Mouse (Mus musculus): ENCODE data around the gene H13.
"Not testable (repeated sequence)": the region's sequence is repeated elsewhere in the genome, so short reads cannot be mapped to it uniquely, and the experiment has no call there.

H13 gene

DNA sequence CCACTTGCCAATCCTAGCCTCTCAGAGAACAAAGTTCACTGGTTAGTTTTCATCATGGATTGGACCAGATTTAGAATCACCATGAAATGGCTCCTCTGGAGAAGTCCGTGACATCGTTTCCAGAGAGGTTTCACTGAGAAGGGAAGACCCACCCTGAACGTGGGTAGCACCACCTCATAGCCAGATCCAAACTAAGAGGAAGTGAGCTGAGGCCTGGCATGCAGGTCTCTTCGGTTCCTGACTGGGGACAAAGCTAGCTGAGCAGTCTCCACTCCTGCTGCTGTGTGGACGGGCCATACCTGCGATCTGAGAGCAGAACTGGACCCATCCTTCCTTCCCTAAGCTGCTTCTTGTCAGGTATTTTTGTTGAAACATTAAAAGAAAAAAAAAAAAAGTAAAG lies 8.1 kb upstream of the H13 start:
- DNase-seq (ENCODE audit: low read depth, low spot score), result no peak

- not testable (repeated sequence) for DNase-seq (ENCODE audit: low read depth, low spot score)
Measured at GRCm38 (mm10) chr2:152666191-152666590, 3.1 kb upstream of the H13 start.

- DNase-seq (ENCODE audit: low read depth, low spot score), result no peak
Measured at GRCm38 (mm10) chr2:152669639-152670484, 601 bp downstream of the H13 start.

- DNase-seq (ENCODE audit: low read depth, low spot score), result no peak
Measured at GRCm38 (mm10) chr2:152670983-152671641, 1.9 kb downstream of the H13 start.

GRCm38 (mm10) chr2:152671642-152671999 lies 2.4 kb downstream of the H13 start:
- DNase-seq (ENCODE audit: low read depth, low spot score), result no peak

- no peak for DNase-seq (ENCODE audit: low read depth, low spot score)
Measured at GRCm38 (mm10) chr2:152672166-152672565, 2.9 kb downstream of the H13 start.

DNA sequence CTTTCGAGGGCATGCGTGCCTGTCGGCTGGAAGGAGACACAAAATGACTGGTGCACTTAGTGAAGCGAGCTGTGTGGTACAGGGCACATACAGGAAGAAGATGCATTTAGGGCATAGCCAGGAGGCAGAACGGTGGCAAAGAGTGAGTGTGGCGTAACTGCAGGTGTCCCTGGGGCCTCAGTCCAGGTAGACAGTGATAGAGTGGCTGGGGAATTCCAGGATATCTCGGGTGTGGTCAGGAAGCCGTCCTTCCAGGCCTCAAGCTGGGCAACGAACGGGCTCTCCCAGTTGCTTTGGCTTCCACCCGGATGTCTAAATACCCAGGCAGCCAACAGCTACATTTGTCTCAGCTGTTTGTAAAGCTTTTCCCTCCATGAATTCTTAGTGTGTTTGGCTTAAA lies 4.9 kb downstream of the H13 start:
- no peak for DNase-seq (ENCODE audit: low read depth, low spot score)

DNA sequence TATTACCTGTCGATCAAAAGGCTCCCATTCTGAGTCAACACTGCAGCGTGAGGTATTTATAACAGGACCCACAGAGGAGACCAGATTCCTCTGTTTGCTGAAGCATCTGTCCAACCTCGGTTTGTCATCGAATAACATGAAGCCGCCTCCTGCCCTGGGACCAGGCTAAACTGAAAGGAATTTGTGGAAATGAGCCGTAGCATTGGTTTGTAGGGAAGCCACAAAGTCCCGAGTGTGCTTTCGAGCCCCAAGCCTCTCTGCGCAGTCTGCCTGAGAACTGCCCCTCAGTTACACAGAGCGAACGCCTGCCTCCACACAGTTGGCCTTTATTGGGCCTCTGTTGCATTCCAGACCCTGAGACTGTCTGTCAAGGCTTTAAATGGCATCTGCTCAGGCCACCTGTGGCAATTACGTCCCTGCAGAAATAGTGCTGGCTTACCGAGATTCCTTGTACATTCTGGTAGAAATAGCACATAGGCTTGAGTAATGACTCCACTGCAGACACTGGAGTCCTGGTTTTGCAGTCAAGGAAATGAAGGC lies 6.1 kb downstream of the H13 start:
- no peak for DNase-seq (ENCODE audit: low read depth, low spot score)

DNA sequence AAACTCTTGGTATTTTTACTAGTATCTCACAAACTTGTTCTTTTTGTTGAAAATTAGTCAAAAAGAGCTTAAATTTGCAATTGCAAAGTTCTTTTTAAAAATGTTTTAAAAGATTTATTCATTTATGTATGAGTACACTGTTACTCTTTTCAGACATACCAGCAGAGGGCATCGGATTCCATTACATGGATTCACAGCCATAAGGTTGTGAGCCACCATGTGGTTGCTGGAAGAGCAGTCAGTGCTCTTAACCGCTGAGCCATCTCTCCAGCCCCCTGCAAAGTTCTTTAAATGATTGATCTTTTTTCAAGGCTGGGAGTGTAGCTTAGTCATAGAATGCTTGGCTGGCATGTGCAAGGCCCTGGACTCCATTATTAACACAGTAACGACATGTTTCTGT lies 9.0 kb downstream of the H13 start:
- no peak for DNase-seq (ENCODE audit: low read depth, low spot score)

- no peak for DNase-seq (ENCODE audit: low read depth, low spot score)
Measured at GRCm38 (mm10) chr2:152678925-152679324, 9.7 kb downstream of the H13 start.

DNA sequence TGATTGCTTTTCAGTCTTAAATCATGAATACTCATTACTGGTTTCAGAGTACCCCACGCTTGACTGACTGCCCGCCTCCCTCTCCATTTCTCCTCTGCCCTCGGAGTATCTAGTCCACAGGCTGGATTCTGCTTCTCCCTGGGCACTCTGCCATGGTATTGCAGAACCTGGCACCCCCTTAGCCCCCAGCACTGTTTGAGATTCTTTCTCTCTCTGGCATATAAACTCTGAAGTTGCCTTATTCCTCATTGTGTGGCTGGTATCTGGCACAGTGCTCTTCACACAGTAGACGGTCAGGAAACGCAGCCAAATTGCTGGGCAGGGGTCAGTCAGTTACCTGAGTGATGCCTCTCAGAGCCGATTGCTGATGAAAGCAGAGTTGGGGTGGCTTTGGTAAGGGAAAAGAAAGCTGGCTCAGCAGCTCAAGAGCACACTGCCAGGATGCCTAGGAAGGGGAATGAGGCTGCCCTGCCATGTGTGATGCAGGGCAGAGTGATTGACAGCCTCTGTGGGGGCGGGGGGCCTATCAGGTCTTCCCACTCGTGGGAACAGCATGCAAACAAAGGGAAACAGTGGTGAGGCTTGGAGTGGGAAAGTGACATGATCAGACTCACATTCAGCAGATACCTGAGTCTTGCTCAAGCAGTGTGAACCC lies 10.6 kb downstream of the H13 start:
- DNase-seq (ENCODE audit: low read depth, low spot score), result no peak

DNA sequence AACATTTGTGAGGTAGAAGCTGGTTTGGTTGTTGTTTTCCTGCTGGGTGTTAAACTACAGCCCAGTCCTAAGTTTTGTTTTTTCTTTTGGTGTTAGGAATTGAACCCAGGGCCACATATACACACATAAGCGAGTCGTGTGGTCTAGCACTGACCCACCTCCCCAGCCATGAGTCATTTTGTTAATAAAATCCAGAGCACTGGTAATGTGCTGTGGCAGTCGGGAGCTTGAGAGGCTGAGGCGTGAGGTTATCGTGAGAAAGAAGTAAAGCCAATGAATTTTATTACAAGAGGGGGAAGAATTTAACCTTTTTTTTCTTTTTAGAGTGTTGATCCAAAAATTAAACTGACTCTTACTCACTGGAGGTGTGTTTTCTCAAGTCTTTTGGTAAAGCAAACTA lies 13.8 kb downstream of the H13 start:
- no peak for DNase-seq (ENCODE audit: low read depth, low spot score)

GRCm38 (mm10) chr2:152686399-152686798 lies 17.1 kb downstream of the H13 start:
- no peak for DNase-seq (ENCODE audit: low read depth, low spot score)

GRCm38 (mm10) chr2:152686806-152687267 lies 17.6 kb downstream of the H13 start, which contains the start of gene Mcts2:
Gene Mcts2, plus strand, starts transcription at chr2:152687035.
- DNase-seq (ENCODE audit: low read depth, low spot score), result peak; percentile 74

GRCm38 (mm10) chr2:152691564-152692217 lies 22.4 kb downstream of the H13 start:
- no peak for DNase-seq (ENCODE audit: low read depth, low spot score)

- DNase-seq (ENCODE audit: low read depth, low spot score), result peak; percentile 64
Measured at GRCm38 (mm10) chr2:152693233-152693632, 24.0 kb downstream of the H13 start.

DNA sequence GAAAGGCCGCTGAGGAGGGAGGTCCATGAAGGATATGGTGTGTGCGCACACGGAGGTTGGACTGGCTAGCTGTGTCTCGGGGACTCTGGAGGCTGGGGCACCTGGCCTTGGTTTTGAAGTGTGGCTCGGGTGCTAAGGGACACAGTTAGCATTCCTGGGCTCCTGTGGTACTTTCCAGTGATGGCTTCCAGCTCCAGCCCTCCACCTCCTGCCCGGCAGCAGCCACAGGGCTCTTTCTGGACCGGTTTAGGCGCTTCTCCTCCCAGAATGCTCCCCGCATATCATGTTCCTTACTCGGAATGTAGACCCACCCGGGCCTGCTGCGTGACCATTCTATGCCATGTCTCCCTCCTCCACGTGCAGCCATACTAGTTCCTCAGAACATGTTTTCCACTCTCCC lies 24.5 kb downstream of the H13 start:
- DNase-seq (ENCODE audit: low read depth, low spot score), result no peak

GRCm38 (mm10) chr2:152694708-152695107 lies 25.4 kb downstream of the H13 start:
- no peak for DNase-seq (ENCODE audit: low read depth, low spot score)

DNA sequence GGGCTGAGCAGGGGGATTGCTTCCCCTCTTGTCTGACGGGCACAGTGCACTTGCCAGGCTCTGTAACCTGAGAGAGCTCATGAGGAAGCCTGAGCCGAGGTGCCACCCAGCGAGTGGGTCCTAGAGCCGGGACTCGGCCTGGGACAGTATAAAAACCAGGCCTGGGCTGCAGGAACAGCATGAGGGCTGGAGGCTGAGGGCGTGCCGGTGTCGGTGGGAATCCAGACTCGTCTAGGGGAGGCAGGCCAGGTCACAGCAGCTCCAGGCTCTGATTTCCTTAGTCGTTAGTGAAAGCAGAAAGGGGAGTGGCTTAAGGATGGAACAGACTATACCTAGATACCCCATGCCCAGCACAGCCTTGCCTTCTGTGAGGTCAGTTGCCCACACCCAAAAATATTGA lies 26.8 kb downstream of the H13 start:
- DNase-seq (ENCODE audit: low read depth, low spot score), result no peak

DNA sequence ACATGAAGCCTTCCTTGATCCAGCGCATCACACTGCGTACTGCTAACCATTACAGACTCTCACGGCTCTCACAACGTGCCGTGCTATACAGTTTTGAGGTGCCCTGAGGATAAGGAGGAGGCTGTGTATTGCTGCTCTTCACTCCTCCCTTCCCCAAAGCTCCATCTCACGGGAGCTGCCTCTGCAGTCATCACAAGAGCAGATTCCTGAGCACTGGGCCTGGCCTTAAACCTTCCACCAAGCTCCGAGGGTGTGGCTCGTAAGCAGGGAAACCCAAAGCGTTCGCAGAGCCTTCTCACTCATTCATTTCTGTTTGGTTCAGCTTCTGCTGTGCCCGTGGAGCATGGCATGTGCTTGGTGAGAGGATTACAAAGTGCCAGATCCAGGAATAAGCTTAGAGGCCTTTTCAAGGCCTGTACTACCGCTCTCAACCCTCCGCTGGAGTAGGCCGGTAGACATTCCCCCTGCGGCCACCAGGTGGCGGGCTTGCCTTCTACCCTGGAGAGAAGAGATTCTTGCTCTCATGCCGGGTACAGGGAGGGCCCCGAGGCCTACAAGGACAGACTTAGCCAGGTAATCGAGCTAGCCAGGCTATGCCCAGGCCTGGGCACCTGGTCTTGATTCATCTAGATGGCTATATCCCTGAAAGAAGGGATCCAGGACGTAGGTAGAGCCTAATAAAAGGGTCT lies 27.4 kb downstream of the H13 start:
- peak; percentile 74 for DNase-seq (ENCODE audit: low read depth, low spot score)

GRCm38 (mm10) chr2:152700138-152700537 lies 30.9 kb downstream of the H13 start:
- DNase-seq (ENCODE audit: low read depth, low spot score), result no peak

All from c-Kit-negative CD71-positive TER-119-positive erythroid progenitor cells, embryonic 14.5 days (primary cell).